Comparison of ENCODE assay signal across 10 mouse cellular contexts in the genomic region with DNA sequence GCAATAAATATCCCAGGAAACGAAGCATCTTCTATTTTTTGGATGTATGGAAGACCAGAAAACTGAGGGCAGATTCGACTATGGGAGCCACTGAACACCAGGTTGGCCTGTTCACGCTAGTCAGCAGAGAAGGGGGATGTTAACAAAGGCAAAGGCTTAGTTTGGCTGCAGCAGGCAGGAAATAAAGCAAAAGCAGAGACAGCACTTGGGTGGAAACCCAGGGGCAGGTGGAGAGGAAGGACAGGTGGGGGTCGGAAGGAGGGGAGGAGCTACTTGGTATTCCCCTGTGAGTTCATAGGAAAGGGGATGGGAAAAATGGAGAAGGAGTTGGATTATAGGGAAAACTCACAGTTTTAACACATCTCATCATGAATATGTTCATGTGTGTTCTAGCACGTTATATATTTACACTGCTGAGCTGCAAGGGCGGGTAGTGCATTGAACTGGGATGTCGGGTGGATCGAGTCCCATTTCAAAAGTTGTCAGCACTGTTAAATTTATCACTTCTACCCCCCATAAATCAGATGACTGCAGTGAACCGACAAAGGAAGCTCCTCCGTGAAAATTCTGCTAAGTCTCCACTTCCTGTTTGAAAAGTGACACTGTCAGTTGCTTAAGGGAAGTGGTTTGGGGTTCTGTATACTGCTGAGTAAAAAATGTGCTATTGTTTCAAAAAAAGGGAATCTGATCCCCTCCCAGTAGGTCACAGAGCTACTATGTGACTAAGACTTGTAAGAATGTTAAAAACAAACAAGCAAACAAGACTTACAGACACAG. TPM values are rescaled to one million over a fixed set of nuclear protein-coding genes. Genes with fewer than 3 reads are reported as not detected.
DNase-seq lines count a peak whose midpoint lies in the region; ATAC-seq and TF ChIP-seq lines count a peak whose summit lies in the region.
"Had no signal": no experiment of that assay in that cellular context is flagged by ENCODE, and none has a peak within 500 bp of the region (broad histone marks: within the 10 kb centered on the region; RNA-seq: fewer than 3 reads in every experiment).

No protein-coding gene starts in this region.

- peaks cover 5% of the 10 kb centered on the region for H3K4me1 ChIP-seq in lung, embryonic 14.5 days (ENCODE audit: insufficient read depth)
- peaks cover 35% of the 10 kb centered on the region for H3K4me1 ChIP-seq in thymus, adult 2 months (replicated peaks; ENCODE audit: control insufficient read depth, insufficient read depth, low read length)
- H3K4me1 ChIP-seq in cerebellum, adult 2 months (ENCODE audit: control insufficient read depth, insufficient read depth, low read length): peaks cover 5% of the 10 kb centered on the region
- 0 out of 2 replicates have a peak, but pooled peaks cover 3% of the 10 kb centered on the region for H3K4me1 ChIP-seq in forebrain, embryonic 12.5 days

- no peaks in the 10 kb centered on the region for H3K36me3 ChIP-seq in lung, embryonic 14.5 days (ENCODE audit: insufficient read depth)
- peaks cover 34% of the 10 kb centered on the region for H3K36me3 ChIP-seq in thymus, adult 2 months (ENCODE audit: control insufficient read depth, insufficient read depth, low read length)
- H3K36me3 ChIP-seq in forebrain, embryonic 12.5 days (replicated peaks): no peaks in the 10 kb centered on the region
- H3K36me3 ChIP-seq: limb, embryonic 15.5 days had no signal

- TF ChIP-seq CTCF in lung, embryonic 14.5 days (IDR thresholded peaks at IDR 0.05; ENCODE audit: low read depth): no peak
- no peak for TF ChIP-seq CTCF in thymus, adult 2 months (IDR thresholded peaks at IDR 0.05; ENCODE audit: borderline replicate concordance, control insufficient read depth, extremely low read depth, insufficient read depth, low read length, poor library complexity)
- no peak for TF ChIP-seq CTCF in cerebellum, adult 2 months (IDR thresholded peaks at IDR 0.05; ENCODE audit: borderline replicate concordance, insufficient read depth, low read depth, low read length)

- H3K4me3 ChIP-seq in lung, embryonic 14.5 days (ENCODE audit: low read depth, low read length): no peak overlapping the region
- no peak overlapping the region for H3K4me3 ChIP-seq in thymus, adult 2 months (ENCODE audit: control insufficient read depth, insufficient read depth, low read length)
- H3K4me3 ChIP-seq in cerebellum, adult 2 months (replicated peaks; ENCODE audit: insufficient read depth, low read depth, low read length): no peak overlapping the region
- no peak overlapping the region for H3K4me3 ChIP-seq in forebrain, embryonic 12.5 days (replicated peaks)
- H3K4me3 ChIP-seq: limb, embryonic 15.5 days had no signal

- ATAC-seq in lung, embryonic 14.5 days (ENCODE audit: insufficient read depth): peak; percentile 33; the same call in 1 of the 2 replicates
- no peak for ATAC-seq in forebrain, embryonic 12.5 days (ENCODE audit: low FRiP score)

- 32% methylated on average over 10 of the region's 10 CpGs for WGBS in lung, embryonic 14.5 days
- WGBS in thymus, adult 2 months: 4% methylated on average over 10 of the region's 10 CpGs
- 82% methylated on average over 10 of the region's 10 CpGs for WGBS in cerebellum, adult 2 months
- WGBS in forebrain, embryonic 12.5 days: 72% methylated on average over 10 of the region's 10 CpGs

- H3K9ac ChIP-seq in lung, embryonic 14.5 days: no peak overlapping the region
- H3K9ac ChIP-seq in forebrain, embryonic 12.5 days: no peak overlapping the region
- H3K9ac ChIP-seq: limb, embryonic 15.5 days had no signal

- peak; percentile 46 for DNase-seq in lung, embryonic 14.5 days
- no peak for DNase-seq in lung, adult 18-20 months
- DNase-seq in adipocyte (ENCODE audit: low spot score): peak; percentile 35
- peak; percentile 17 for DNase-seq in kidney, postnatal 10 days
- DNase-seq in thymus, adult 2 months: peak; percentile 60
- no peak for DNase-seq in layer of hippocampus, adult 9-10 months (ENCODE audit: low spot score)
- DNase-seq in cerebellum, adult 2 months: no peak
- DNase-seq: adrenal gland, postnatal 14 days had no signal

- H3K27me3 ChIP-seq in lung, embryonic 14.5 days (ENCODE audit: insufficient read depth, low read length): no peaks in the 10 kb centered on the region
- H3K27me3 ChIP-seq in thymus, adult 2 months (ENCODE audit: control insufficient read depth, insufficient read depth, low read length): no peaks in the 10 kb centered on the region
- no peaks in the 10 kb centered on the region for H3K27me3 ChIP-seq in cerebellum, adult 2 months (ENCODE audit: control insufficient read depth, insufficient read depth, low read length)
- H3K27me3 ChIP-seq in forebrain, embryonic 12.5 days: no peaks in the 10 kb centered on the region
- H3K27me3 ChIP-seq: limb, embryonic 15.5 days had no signal

- H3K4me2 ChIP-seq in lung, embryonic 14.5 days: 0 out of 2 replicates have a peak overlapping the region, but pooled peaks have one; percentile 13
- no peak overlapping the region for H3K4me2 ChIP-seq in forebrain, embryonic 12.5 days
- H3K4me2 ChIP-seq: limb, embryonic 15.5 days had no signal

- H3K27ac ChIP-seq in lung, embryonic 14.5 days (ENCODE audit: low read depth): no peak overlapping the region
- H3K27ac ChIP-seq in thymus, adult 2 months (ENCODE audit: control insufficient read depth, insufficient read depth, low read length): peak overlapping the region; percentile 95
- no peak overlapping the region for H3K27ac ChIP-seq in cerebellum, adult 2 months (ENCODE audit: insufficient read depth, low read length)
- H3K27ac ChIP-seq in forebrain, embryonic 12.5 days: no peak overlapping the region
- H3K27ac ChIP-seq: limb, embryonic 15.5 days had no signal

- H3K9me3 ChIP-seq in lung, embryonic 14.5 days (ENCODE audit: low read depth, low read length): no peaks in the 10 kb centered on the region
- H3K9me3 ChIP-seq in forebrain, embryonic 12.5 days: no peaks in the 10 kb centered on the region
- H3K9me3 ChIP-seq: limb, embryonic 15.5 days had no signal

- no peak for TF ChIP-seq POLR2A in thymus, adult 2 months (IDR thresholded peaks at IDR 0.05; ENCODE audit: control insufficient read depth, extremely low read depth, insufficient read depth, low read length, poor library complexity)
- TF ChIP-seq POLR2A in cerebellum, adult 2 months (IDR thresholded peaks at IDR 0.05; ENCODE audit: borderline replicate concordance, insufficient read depth, low read length): no peak

RNA-seq across cellular contexts. Expression of gene Slc9a9, which starts 21.8 kb away (rescaled TPM):
- 5.0 and 5.1 TPM in 2 replicates for polyA plus RNA-seq in lung, embryonic 14.5 days (2014; fragmentation: Nextera tagmentation; extraction: Ambion mirVana)
- polyA plus RNA-seq in thymus, adult 2 months (2012; rRNA removed): 43.5 and 49.7 TPM in 2 replicates
- 8.9 and 9.0 TPM in 2 replicates for polyA plus RNA-seq in cerebellum, adult 2 months (2012; rRNA removed)
- polyA plus RNA-seq in forebrain, embryonic 12.5 days (2016; fragmentation: Nextera tagmentation; extraction: Ambion mirVana): 2.5 and 2.8 TPM in 2 replicates

Comparison
In these comparisons a context has a peak if more than half of its experiments do, and no peak if none do; other contexts are left out.
1. DNase-seq: peak in lung, embryonic 14.5 days (single experiment), adipocyte (single experiment), kidney, postnatal 10 days (single experiment) and thymus, adult 2 months (single experiment); none in lung, adult 18-20 months (0 of 2), layer of hippocampus, adult 9-10 months (single experiment) and cerebellum, adult 2 months (0 of 2).